Comparison of ENCODE assay signal across 10 mouse cellular contexts in genomic region chr8:104413770-104414169, GRCm38 (mm10). TPM values are rescaled to one million over a fixed set of nuclear protein-coding genes. Genes with fewer than 3 reads are reported as not detected.
DNase-seq lines count a peak whose midpoint lies in the region; ATAC-seq and TF ChIP-seq lines count a peak whose summit lies in the region.
"Had no signal": no experiment of that assay in that cellular context is flagged by ENCODE, and none has a peak within 500 bp of the region (broad histone marks: within the 10 kb centered on the region; RNA-seq: fewer than 3 reads in every experiment).

No protein-coding gene starts in this region.

- TF ChIP-seq CTCF in liver, postnatal 0 days (IDR thresholded peaks at IDR 0.05; ENCODE audit: low read depth), result no peak

- WGBS in heart, embryonic 13.5 days, result 50% methylated on average over 4 of the region's 4 CpGs
- 55% methylated on average over 4 of the region's 4 CpGs for WGBS in liver, embryonic 12.5 days (ENCODE audit: insufficient replicate concordance)
- 71% methylated on average over 4 of the region's 4 CpGs for WGBS in liver, postnatal 0 days (ENCODE audit: insufficient replicate concordance)
- WGBS in intestine, embryonic 15.5 days, result 64% methylated on average over 4 of the region's 4 CpGs
- 74% methylated on average over 4 of the region's 4 CpGs for WGBS in stomach, embryonic 14.5 days

- H3K27me3 ChIP-seq in heart, embryonic 13.5 days (replicated peaks), result no peaks in the 10 kb centered on the region
- 0 out of 2 replicates have a peak, but pooled peaks cover 10% of the 10 kb centered on the region for H3K27me3 ChIP-seq in liver, embryonic 12.5 days (replicated peaks)
- H3K27me3 ChIP-seq in liver, postnatal 0 days (ENCODE audit: insufficient read depth, low read length), result no peaks in the 10 kb centered on the region
- no peaks in the 10 kb centered on the region for H3K27me3 ChIP-seq in intestine, embryonic 15.5 days (replicated peaks)
- no peaks in the 10 kb centered on the region for H3K27me3 ChIP-seq in stomach, embryonic 14.5 days (ENCODE audit: control insufficient read depth, insufficient read depth, low read length)

- ATAC-seq in heart, embryonic 13.5 days (ENCODE audit: extremely low read depth, insufficient number of reproducible peaks, low FRiP score, low TSS enrichment), result no peak
- peak; percentile 39; the same call in 1 of the 2 replicates for ATAC-seq in liver, embryonic 12.5 days
- no peak for ATAC-seq in liver, postnatal 0 days
- no peak for ATAC-seq in intestine, embryonic 15.5 days
- ATAC-seq in stomach, embryonic 14.5 days (ENCODE audit: insufficient number of reproducible peaks, insufficient read depth, low FRiP score, low read depth), result no peak

- H3K4me1 ChIP-seq in heart, embryonic 13.5 days, result peaks cover 29% of the 10 kb centered on the region
- no peaks in the 10 kb centered on the region for H3K4me1 ChIP-seq in liver, embryonic 12.5 days
- no peaks in the 10 kb centered on the region for H3K4me1 ChIP-seq in liver, postnatal 0 days (ENCODE audit: insufficient read depth)
- H3K4me1 ChIP-seq in intestine, embryonic 15.5 days (replicated peaks), result peaks cover 10% of the 10 kb centered on the region; the same call in 1 of the 2 replicates
- peaks cover 8% of the 10 kb centered on the region; the same call in 1 of the 2 replicates for H3K4me1 ChIP-seq in stomach, embryonic 14.5 days (ENCODE audit: control insufficient read depth, insufficient read depth, low read length)

- intact Hi-C loops in heart, postnatal 10 days (cut with DNase I), result no loop called here

- H3K27ac ChIP-seq in heart, embryonic 13.5 days (replicated peaks), result peak overlapping the region; percentile 29
- H3K27ac ChIP-seq in liver, embryonic 12.5 days, result no peak overlapping the region
- no peak overlapping the region for H3K27ac ChIP-seq in liver, postnatal 0 days (ENCODE audit: low read depth)
- 0 out of 2 replicates have a peak overlapping the region, but pooled peaks have one; percentile 13 for H3K27ac ChIP-seq in intestine, embryonic 15.5 days
- peak overlapping the region; percentile 33; the same call in 1 of the 2 replicates for H3K27ac ChIP-seq in stomach, embryonic 14.5 days (ENCODE audit: low read length)

- no peak overlapping the region for H3K9ac ChIP-seq in heart, embryonic 13.5 days
- no peak overlapping the region for H3K9ac ChIP-seq in liver, embryonic 12.5 days
- no peak overlapping the region for H3K9ac ChIP-seq in liver, postnatal 0 days (replicated peaks)
- H3K9ac ChIP-seq in intestine, embryonic 15.5 days, result no peak overlapping the region
- H3K9ac ChIP-seq in stomach, embryonic 14.5 days (replicated peaks; ENCODE audit: low read depth, low read length), result no peak overlapping the region

- H3K4me2 ChIP-seq in heart, embryonic 13.5 days, result no peak overlapping the region
- H3K4me2 ChIP-seq in liver, embryonic 12.5 days, result no peak overlapping the region
- H3K4me2 ChIP-seq in liver, postnatal 0 days (ENCODE audit: low read depth, low read length), result no peak overlapping the region
- H3K4me2 ChIP-seq in intestine, embryonic 15.5 days (replicated peaks), result no peak overlapping the region
- no peak overlapping the region for H3K4me2 ChIP-seq in stomach, embryonic 14.5 days (replicated peaks; ENCODE audit: low read depth, low read length)

- H3K9me3 ChIP-seq in heart, embryonic 13.5 days, result no peaks in the 10 kb centered on the region
- no peaks in the 10 kb centered on the region for H3K9me3 ChIP-seq in liver, embryonic 12.5 days (replicated peaks)
- no peaks in the 10 kb centered on the region for H3K9me3 ChIP-seq in liver, postnatal 0 days (ENCODE audit: low read length)
- H3K9me3 ChIP-seq in intestine, embryonic 15.5 days, result no peaks in the 10 kb centered on the region
- no peaks in the 10 kb centered on the region for H3K9me3 ChIP-seq in stomach, embryonic 14.5 days (ENCODE audit: control insufficient read depth, low read depth, low read length)

- no peak for DNase-seq in heart, postnatal 10 days
- no peak for DNase-seq in liver, postnatal 0 days
- no peak for DNase-seq in urinary bladder, postnatal 10 days (ENCODE audit: low spot score)
- DNase-seq in urinary bladder, postnatal 25 days (ENCODE audit: low spot score), result no peak
- DNase-seq: layer of hippocampus, postnatal 36 days; thymus, adult 2 months had no signal

- no peak for TF ChIP-seq EP300 in liver, postnatal 0 days (IDR thresholded peaks at IDR 0.05; ENCODE audit: low read depth)

- H3K4me3 ChIP-seq in heart, embryonic 13.5 days, result no peak overlapping the region
- no peak overlapping the region for H3K4me3 ChIP-seq in liver, embryonic 12.5 days
- H3K4me3 ChIP-seq in liver, postnatal 0 days (ENCODE audit: low read depth, low read length), result no peak overlapping the region
- H3K4me3 ChIP-seq in intestine, embryonic 15.5 days (replicated peaks), result no peak overlapping the region
- H3K4me3 ChIP-seq in stomach, embryonic 14.5 days (ENCODE audit: low read depth, low read length), result no peak overlapping the region

- H3K36me3 ChIP-seq in heart, embryonic 13.5 days, result peaks cover 30% of the 10 kb centered on the region
- peaks cover 18% of the 10 kb centered on the region for H3K36me3 ChIP-seq in liver, embryonic 12.5 days
- H3K36me3 ChIP-seq in liver, postnatal 0 days (replicated peaks; ENCODE audit: insufficient read depth, low read length), result peaks cover 17% of the 10 kb centered on the region
- H3K36me3 ChIP-seq in intestine, embryonic 15.5 days, result peaks cover 9% of the 10 kb centered on the region
- H3K36me3 ChIP-seq in stomach, embryonic 14.5 days (ENCODE audit: control insufficient read depth, insufficient read depth, low read length), result peaks cover 11% of the 10 kb centered on the region

RNA-seq across cellular contexts. Expression of gene Cmtm4, which starts 18.2 kb away (rescaled TPM):
- 1.2 and 1.6 TPM in 2 replicates for polyA plus RNA-seq in heart, embryonic 13.5 days (2015; fragmentation: Nextera tagmentation; extraction: Ambion mirVana)
- 10 to 100 TPM; 16.4 to 16.8 TPM for total RNA-seq in heart, postnatal 10 days (2021)
- polyA plus RNA-seq in liver, embryonic 12.5 days (2016; fragmentation: Nextera tagmentation; extraction: Ambion mirVana), result 0.67 and 0.68 TPM in 2 replicates
- polyA plus RNA-seq in liver, postnatal 0 days (2015; fragmentation: Nextera tagmentation; extraction: Ambion mirVana), result 0.94 and 1.1 TPM in 2 replicates
- polyA plus RNA-seq in intestine, embryonic 15.5 days (2015; fragmentation: Nextera tagmentation; extraction: Ambion mirVana), result 6.3 and 6.9 TPM in 2 replicates
- 6.4 and 7.2 TPM in 2 replicates for polyA plus RNA-seq in stomach, embryonic 14.5 days (2014; fragmentation: Nextera tagmentation; extraction: Ambion mirVana)

RNA-seq across cellular contexts. Expression of gene Dync1li2, which starts 29.1 kb away (rescaled TPM):
- polyA plus RNA-seq in heart, embryonic 13.5 days (2015; fragmentation: Nextera tagmentation; extraction: Ambion mirVana), result 45.0 and 51.1 TPM in 2 replicates
- total RNA-seq in heart, postnatal 10 days (2021), result 100 to 1,000 TPM in 1 of 2 experiments, 10 to 100 TPM in 1; 86.4 to 125 TPM
- 22.8 and 25.2 TPM in 2 replicates for polyA plus RNA-seq in liver, embryonic 12.5 days (2016; fragmentation: Nextera tagmentation; extraction: Ambion mirVana)
- 7.7 and 8.4 TPM in 2 replicates for polyA plus RNA-seq in liver, postnatal 0 days (2015; fragmentation: Nextera tagmentation; extraction: Ambion mirVana)
- polyA plus RNA-seq in intestine, embryonic 15.5 days (2015; fragmentation: Nextera tagmentation; extraction: Ambion mirVana), result 46.0 and 46.1 TPM in 2 replicates
- 58.4 and 69.2 TPM in 2 replicates for polyA plus RNA-seq in stomach, embryonic 14.5 days (2014; fragmentation: Nextera tagmentation; extraction: Ambion mirVana)

Comparison
In these comparisons a context has a peak if more than half of its experiments do, and no peak if none do; other contexts are left out.
1. H3K27ac ChIP-seq: peak in heart, embryonic 13.5 days (single experiment), intestine, embryonic 15.5 days (single experiment) and stomach, embryonic 14.5 days (single experiment); none in liver, embryonic 12.5 days (single experiment) and liver, postnatal 0 days (single experiment).